Mouse (Mus musculus) lung, postnatal 25 days (tissue): ENCODE results near the gene Emp2.

Experiments used
- DNase-seq: peaks from one replicate; pipeline ENCODE4 v3.0.0; 2022; ENCODE audit warnings: low spot score

Emp2 gene

DNA sequence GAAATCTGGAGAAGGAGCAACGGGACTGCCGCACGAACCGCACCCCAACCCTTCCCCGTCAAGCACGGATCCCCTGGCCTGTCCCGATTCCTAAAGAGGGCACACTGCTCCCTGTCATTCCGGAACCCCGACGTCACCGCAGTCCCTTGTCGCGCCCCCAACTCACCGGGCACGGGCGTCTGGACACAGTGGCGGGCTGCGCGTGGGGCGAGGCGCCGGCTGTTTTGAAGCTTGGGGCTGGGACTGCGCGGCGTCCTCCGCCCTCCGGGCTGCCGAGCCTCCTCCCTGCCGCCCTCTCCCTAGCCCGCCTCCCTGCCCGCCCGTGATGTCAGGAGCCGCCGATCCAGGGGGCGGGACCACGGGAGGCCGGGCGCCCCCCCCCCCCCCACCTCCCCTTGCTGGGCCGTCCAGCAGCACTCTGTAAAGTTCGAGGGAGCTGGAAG, at the start of gene Emp2:
Gene Emp2 (minus strand): TSS at position 323 of the 443 bp plus-strand sequence.
- DNase-seq, result peak; percentile 77

DNA sequence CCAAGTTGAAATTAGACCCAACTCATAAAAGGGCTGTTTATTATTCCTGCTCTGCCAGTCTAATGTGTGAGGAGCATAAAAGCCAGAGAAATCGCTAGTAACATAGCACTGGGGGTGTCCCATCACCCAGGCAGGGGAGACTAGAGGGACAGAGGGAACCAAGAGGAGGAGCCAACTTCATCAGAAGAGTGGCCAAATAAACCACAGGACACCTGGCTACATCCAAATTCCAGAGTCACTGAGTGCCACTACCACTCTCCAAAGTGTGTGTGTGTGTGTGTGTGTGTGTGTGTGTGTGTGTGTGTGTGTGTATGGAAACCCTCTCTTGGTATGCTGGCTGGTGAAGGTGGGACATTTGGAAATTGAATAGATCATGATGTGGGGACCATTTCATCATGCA, 49.3 kb upstream of the Emp2 start:
- DNase-seq, result no peak

DNA sequence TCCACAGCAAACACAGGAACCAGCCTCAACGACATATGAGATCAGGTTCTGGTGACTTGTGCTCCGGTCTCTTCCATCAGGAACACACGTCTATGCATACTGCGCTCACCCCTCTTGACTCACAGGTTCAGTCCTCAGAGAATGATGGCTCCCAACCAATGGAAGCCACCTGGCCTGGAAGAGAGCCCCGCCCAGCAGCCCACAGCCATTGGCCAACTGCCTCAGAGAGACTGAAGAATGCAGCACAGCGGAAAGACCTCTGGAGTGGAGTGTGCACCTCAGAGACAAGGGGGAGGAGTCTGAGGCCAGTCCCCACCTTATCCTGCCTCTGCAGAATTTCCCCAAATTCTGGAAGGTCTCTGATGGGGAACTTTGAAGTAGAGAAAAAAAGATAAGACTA, 45.5 kb upstream of the Emp2 start:
- no peak for DNase-seq

DNA sequence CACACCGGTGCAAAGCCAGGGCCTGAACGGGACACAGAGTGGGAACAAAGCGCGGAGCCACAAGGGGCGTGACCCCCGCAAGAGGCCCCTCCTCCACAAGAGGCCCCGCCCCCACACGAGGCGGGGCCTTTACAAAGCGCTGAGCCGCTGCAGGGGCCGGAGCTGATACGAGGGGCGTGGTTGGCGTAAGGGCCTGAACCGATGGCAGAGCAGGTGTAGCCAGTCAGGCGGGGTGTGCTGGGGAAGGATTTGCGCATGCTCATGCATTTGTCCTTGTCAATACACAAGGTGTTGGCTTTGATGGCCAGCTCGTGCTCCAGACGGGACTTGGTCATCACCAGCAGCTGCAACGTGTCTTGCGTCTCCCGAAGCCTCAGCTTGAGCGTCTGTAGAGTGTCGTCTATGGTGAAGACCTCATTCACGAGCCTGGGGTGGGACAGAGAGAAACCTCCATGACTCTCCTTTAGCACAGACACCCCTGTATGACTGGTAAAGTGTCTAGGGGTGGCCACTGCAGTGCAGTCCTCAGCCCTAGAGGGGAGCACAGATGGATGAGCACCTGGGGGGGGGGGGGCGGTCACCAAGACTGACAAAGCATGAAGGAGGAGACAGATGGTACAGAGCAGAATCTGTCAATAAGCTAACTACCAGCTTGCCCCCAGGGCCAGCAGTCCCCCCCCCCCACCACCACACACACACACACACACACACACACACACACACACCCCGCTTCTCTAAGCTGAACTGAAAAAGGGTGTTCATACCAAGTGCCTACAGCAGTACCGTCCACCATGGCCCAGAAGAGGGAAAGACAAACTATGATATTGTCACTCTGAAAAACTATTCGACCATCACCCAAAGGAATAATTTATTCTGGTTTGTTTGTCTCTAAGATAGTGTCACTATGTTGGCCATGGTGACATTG, 44.5 kb upstream of the Emp2 start:
- DNase-seq, result peak; percentile 69

DNA sequence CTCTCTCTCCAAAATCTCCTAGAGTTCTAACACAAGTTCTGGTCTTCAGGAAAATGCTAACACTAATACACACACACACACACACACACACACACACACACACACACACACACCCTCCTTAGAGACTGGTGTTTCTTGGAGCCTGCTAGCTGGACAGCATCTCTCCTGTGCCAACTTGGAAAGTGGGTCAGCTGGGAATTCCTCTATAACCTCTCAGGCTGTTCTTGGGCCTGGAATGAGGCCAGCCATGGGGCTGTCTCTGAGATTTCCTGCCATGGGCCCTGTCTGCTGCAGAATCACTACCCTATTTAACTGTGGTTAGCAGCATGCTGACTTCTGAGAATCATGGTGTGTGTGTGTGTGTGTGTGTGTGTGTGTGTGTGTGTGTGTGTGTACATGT, 41.2 kb upstream of the Emp2 start:
- DNase-seq, result peak; percentile 55

DNA sequence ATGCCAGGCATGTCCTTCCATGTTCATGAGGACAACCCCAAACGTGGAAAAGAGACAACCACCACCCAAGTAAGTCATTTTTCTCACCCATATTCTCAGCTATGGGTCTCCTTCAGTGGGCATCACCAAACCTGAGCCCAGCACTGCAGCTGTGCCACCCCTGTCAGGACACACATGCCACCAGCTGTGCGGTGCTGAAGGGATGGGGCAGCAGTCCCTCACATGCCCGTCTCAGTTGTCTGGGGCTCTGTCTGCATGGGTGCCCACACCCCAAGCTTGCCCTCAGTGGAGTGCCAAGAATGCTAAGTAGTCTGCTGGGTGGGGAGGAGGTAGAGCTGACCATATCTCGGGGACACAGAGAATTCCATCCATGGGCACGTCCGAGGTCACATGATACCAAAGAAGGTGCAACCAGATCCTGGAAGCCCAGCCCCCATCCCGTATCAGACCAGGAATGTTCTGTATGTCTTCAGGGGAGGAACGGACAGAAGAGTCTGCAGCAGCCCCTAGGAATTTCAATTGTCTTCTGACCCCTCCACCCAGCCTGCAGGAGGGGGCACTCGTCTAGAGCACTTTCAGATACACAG, 37.4 kb upstream of the Emp2 start:
- DNase-seq, result peak; percentile 80

DNA sequence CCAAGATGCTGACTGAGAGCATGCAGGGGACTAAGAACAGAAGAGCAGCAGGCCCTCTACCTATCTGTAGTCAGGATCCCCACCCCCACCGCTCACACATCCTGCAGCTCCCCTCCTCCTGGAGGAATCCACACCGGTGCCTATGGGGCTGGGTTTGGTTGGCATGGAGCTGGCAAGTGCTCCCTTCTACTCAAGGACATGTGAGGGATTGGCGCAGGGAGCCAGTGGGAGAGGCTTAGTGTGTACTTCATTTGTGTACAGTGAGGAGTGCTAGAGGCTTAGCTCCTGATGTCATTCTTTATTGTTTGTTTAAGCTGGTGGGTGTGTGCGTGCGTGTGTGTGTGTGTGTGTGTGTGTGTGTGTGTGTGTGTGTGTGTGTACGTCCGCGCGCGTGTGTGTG, 36.1 kb upstream of the Emp2 start:
- peak; percentile 86 for DNase-seq

DNA sequence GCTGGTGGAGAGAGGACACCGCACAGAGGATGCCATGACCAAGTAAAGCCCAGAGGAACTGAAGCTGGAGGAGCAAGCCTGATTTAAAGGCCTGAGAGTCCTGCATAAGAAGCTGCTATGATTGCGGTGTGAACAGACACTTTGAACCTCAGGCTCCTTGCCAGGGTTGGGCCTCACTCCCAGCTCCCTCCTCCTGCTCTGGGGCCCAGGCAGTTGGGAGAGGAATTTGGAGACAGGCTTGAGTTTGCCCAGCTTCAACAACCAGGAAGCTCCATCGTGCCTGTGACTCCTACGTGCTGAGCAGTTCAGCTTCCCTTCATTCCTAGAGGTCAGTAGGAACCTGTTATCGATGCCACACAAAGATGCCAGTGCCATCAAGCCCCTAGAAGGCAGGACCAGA, 35.7 kb upstream of the Emp2 start:
- peak; percentile 65 for DNase-seq

DNA sequence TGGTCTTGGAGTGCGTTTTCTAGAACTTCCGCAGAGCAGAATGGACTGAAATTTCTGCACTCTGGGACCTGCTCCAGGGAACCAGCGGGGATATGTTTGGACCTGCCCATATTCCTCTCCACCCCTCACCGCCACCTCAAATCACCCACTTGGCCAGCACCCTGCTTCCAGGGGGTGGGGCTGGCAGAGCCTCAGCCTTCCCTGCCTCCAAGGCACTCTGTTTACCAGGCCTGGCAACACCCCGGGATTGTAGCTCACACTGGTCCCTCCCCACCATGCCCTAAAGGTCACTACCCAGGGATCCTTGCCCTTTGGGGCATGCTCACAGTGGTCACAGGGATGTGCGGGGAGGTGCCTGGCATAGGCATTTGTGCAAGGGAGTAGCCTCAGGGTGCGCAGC, 33.8 kb upstream of the Emp2 start:
- DNase-seq, result peak; percentile 81

DNA sequence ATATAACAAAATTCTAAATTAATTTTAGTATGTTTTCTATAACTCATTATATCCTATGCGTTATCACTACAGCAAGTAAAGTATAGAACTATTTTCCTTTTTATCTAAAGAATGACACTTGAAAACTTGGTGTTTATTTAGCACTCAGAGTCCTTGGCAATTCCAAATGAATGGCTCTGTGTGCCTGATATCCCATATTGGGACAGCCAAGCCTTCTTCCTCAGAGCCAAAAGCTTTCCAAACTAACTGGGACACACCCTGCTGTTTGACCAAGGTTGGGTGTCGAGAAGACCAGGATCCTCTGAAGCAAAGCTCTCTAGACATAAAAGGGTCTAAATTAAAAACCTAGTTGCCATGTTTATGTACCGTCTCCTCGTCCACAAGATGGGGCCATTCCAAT, 27.3 kb upstream of the Emp2 start:
- no peak for DNase-seq

DNA sequence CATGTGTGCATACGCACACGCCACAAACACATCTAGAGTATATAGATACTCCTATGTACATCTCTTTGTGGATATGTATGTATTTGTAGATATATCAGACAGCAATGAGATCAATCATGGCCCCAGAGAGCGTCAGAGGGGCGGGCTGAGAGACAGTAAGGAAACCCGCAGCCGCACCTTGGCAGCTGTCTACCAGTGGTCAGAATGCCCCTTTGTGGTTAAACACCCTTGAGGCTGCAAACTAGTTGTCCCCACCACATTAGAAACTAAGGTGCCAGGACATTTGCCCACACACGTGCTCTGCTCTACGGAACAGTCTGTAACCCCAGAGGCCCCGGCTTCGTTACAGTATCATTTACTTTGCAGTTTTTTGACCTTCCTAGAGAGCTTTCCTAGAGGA, 26.2 kb upstream of the Emp2 start:
- DNase-seq, result no peak

DNA sequence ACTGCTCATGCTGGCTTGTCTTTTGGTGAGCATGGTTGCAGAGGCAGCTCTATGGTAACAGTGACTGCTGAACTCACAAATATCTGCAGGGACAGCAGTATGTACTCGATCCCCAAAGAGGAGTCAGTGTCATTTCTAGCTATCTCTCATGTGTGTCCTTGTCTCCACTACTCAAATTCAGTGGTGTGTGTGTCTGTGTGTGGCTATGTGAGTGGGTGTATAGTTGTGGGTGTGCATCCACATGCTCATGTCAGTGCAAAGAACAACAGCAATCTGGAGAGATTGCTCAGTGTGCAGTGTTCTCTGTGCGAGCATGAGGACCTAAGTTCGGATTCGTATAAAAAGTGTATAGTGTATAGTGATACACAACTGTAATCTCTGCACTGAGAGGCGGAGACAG, 24.8 kb upstream of the Emp2 start:
- DNase-seq, result no peak

DNA sequence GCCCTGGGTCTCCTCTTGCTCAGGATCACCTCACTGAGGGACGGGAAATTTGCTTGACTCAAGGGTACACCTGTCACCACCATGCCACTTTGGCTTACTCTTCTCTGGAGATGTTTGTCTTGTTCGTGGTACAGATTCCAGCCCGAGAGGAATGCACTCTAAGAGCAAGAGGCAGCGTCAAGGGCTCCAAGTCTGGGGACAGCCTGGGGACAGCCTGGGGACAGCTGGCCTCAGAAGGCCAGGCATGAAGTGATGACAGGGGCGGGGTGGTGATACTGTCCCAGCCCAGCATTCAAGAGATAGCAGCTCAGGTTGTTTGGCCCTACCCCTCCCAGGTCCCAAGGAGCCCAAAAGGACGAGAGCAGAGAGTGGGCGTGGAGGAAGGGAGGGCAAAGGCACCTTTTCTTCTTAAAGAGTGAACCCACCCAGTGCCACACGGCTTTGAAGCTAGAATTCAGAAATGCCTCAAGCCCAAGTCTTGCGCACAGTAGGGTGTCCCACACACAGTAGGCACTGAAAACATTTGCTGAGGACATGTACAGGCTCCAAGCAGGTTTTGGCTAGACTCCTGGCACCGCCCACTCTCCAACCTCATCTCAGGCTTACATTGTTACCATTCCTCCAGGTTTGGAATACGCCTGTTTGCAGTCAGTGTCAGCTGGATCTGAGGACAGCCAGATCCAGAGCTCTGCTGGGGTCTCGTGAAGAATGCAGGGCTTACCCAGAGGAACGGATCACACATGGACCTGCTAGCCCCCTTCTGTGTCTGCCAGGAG, 23.8 kb upstream of the Emp2 start:
- peak; percentile 74 for DNase-seq

DNA sequence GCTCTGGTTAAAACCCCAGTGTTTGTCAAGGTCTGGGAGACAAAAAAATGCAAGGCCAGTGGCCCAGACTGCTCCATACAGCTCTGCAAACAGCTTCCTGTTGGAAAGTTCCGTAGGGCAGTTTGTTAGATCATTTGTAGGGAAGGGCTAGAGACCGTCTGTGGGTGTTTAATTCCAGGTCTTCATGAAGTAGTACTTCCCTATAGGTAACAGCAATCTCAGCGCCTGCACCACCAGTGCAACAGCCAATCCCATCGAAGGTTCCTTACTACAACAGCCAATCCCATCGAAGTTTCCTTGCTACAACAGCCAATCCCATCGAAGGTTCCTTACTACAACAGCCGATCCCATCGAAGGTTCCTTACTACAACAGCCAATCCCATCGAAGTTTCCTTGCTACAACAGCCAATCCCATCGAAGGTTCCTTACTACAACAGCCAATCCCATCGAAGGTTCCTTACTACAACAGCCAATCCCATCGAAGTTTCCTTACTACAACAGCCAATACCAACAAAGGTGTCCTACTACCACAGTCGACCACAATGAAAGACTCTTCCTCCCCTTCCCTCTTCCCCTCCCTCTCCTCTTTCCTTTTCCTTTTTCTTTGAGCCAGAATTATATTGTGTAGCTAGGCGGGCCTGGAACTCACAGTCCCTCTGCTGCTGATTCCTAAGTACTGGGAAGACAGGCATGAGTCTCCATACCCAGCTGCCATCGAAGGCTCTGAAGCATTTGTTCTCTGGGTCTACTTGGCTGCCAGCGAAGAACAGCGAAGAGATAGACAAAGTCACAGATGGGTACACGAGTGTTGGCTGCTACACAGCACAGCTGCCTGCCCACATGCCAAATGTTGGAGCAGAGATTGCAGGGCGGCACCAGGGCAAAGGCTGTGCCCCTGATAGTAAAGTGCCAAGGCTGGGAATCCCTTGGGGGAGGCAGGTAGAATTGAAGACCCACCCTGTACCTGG, 23.0 kb upstream of the Emp2 start:
- no peak for DNase-seq

DNA sequence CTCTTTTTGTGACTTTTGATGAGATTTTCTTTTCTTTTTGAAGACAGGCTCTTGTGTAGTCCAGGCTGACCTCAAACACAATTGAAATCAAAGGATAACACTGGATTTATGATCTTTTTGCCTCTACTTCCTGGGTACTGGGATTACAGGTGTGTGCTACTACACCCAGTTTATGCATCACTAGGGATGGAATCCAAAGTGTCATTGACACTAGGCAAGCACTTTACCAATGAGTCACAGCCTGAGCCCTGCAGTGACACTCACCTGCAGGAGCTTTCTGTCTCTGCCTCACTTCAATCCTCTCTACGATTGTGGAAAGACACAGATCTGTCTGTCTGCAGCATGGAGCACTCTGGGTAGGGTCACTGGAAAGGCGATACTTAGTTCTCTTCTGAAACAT, 22.2 kb upstream of the Emp2 start:
- DNase-seq, result peak; percentile 30

DNA sequence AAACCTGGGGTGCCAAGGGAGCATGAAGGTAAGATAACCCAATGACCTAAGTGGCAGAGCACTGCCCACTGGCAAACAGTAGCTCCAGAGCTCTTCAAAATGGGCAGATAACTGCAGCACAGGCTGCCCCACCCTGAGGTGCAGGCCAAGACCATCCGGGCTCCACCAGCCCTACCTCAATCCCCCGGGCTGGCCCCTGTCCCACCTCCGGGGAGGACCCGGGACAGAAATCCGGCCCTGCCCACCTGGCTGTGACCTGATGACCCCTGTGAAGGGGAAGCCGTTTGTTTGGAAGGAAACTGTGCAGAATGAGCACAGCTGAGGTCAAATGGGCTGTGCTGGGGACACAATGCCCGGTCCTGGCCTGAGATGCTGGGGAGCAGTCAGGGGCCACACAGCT, 19.0 kb upstream of the Emp2 start:
- no peak for DNase-seq

DNA sequence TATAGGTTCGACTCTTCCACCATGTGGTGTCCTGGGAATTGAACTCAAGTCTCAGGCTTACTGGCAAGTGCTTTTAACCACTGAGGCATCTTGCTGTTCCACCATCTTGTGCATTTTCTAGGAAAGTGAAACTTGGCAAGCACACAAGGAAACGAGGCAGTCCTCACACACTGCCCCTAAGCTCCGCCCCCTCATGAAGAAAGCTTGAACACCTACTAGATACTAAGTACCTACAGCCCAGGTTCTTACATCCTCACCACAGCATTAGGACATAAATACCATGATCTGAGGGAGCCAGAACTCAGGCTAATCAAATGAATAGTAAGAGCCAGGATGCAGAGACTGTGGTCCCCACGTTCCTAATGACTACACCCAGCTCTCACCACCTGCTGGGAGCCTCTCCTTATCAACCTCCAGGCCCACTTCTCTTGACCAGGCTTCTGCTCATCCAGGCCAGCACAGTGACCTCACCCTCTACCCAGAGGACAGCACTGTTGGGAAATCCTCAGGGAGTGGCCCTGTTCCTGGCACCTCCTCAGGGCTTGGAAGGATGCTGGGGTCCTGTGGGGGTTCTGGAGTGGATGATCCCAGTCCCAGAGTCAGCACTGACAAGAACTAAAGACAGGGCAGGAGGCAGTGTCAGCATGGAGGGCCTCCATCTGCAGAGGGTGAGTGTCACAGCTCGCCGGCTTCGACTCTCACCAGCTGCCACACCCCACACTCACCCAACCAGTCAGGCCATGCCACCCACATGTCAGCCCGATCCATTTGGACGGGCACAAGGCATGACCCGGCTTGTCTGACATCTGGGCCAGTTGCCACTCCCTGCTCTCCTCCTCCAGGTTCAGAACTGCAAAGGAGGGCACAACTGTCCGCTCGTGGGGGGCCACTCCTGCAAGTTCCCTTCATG, 17.1 kb upstream of the Emp2 start:
- peak; percentile 62 for DNase-seq

DNA sequence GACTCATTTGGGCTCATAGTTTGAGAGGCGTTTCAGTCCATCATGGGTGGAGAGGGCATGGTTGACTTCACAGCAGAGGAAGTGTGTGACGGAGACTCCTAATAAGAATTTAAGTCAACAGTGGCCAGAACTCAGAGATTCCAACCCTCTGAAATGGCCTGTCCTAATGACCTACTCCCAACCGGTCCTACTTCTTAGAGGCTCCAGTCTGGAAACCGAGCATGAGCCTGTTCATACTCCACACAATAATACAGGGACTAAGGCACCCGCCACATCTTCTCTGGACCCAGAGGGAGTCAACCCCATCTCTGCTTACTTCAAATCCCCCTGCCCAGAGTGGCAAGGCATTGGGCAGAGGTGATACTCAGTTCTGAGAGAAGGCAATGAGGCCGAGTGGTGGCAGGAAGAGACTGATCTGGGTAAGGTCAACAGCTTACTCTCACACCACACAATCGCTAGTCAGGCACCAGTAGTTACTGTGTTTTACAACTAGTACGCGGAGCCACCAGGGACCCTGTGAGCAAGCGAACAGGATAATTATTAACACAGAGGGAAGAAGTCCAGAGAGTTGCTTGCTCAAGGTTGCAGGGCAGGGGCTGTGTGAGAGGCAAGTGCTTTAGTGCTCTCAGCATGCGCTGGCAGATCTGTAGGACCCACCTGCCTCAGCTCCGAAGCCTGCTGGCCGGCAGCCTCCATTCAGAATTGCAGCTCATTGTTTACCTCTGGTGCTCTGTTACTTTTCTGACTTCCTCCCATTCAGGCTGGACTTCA, 14.0 kb upstream of the Emp2 start:
- DNase-seq, result no peak

DNA sequence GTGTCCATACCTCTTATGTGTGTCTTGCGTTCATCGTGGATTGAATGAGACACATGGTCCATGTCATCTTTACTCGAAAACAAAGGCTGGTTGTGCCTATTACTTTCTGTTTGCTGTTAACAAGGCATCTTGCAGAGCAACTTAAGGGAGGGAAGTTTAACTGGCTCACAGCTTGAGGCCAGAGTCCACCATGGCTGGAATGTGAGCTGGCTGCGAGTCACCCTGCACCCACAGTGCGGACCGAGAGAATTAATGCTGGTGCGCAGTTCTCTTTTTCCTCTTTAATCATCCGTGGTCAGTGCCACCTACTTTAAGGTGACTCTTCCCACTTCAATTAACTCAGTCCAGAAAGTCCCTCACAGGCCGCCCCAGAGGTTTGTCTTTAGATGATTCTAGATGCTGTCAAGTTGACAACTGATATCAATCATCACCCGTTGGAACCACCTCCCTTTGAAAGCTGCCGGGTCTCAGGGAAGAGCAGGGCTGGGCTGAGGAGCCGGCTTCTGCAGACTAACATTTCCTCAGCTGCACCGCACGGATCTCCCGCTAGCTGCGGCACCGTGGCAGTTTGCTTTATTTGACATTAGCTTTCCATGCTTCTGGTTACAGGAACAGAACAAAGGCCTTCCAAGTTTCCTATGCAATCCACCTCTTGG, 6.3 kb upstream of the Emp2 start:
- no peak for DNase-seq
